Mouse (Mus musculus) kidney, postnatal 0 days (tissue): ENCODE measurements around the gene Sestd1. TPM values are rescaled to one million over a fixed set of nuclear protein-coding genes. Genes with fewer than 3 reads are reported as not detected.
A peak's percentile ranks its signal among the peaks of the same experiment; 100 is the strongest.

ENCODE experiments used
- ATAC-seq: fragments of 200-750 bp; cut with Nextera tagmentation; replicated peaks from 2 replicates; pipeline ENCODE4 v1.8.0; 2017; ENCODE audit warnings: low read depth, moderate number of reproducible peaks, moderate TSS enrichment, moderate library complexity; ENCODE audit not compliant: low FRiP score
- DNase-seq: peaks from one replicate; pipeline ENCODE4 v3.0.0-alpha.2; 2016; ENCODE audit warnings: low spot score
- H3K27ac ChIP-seq: fragments of 300-500 bp; sonication (generic); 2 replicates; pipeline ENCODE4 v1.5.1; 2014; ENCODE audit warnings: mild to moderate bottlenecking
- H3K27me3 ChIP-seq: fragments of 300-500 bp; sonication (generic); 2 replicates; pipeline ENCODE4 v1.6.1; 2014; ENCODE audit warnings: low read length, mixed read lengths; ENCODE audit not compliant: insufficient read depth
- H3K36me3 ChIP-seq: fragments of 300-500 bp; sonication (generic); 2 replicates; pipeline ENCODE4 v1.6.1; 2014; ENCODE audit warnings: low read length, mixed read lengths; ENCODE audit not compliant: insufficient read depth
- H3K4me1 ChIP-seq: fragments of 300-500 bp; sonication (generic); replicated peaks from 2 replicates; pipeline ENCODE4 v1.6.1; 2014; ENCODE audit warnings: antibody characterized with exemption, low read length, mixed read lengths; ENCODE audit not compliant: insufficient read depth
- H3K4me2 ChIP-seq: fragments of 300-500 bp; sonication (generic); 2 replicates; pipeline ENCODE4 v1.6.1; 2014; ENCODE audit warnings: mild to moderate bottlenecking, low read length, moderate library complexity, mixed read lengths
- H3K4me3 ChIP-seq: fragments of 300-500 bp; sonication (generic); replicated peaks from 2 replicates; pipeline ENCODE4 v1.5.1; 2014; ENCODE audit warnings: low read depth, low read length
- H3K9ac ChIP-seq: fragments of 300-500 bp; sonication (generic); 2 replicates; pipeline ENCODE4 v1.6.1; 2014; ENCODE audit warnings: low read depth, low read length
- H3K9me3 ChIP-seq: fragments of 300-500 bp; sonication (generic); replicated peaks from 2 replicates; pipeline ENCODE4 v1.6.1; 2016; ENCODE audit warnings: low read length, inconsistent platforms, mixed read lengths
- CTCF ChIP-seq: IDR thresholded peaks from 2 replicates; pipeline ENCODE4 v1.5.1; 2016; ENCODE audit warnings: antibody characterized with exemption, low read depth, mild to moderate bottlenecking, moderate library complexity
- WGBS: fragments of 180-500 bp; shearing (Covaris S2); extraction: QIAGEN DNeasy Blood & Tissue Kit; methylation state at CpG from one replicate; pipeline ENCODE4 v1.1.7; 2014; 5-methylcytosine and 5-hydroxymethylcytosine counted together
- polyA plus RNA-seq: library from polyadenylated mRNA; unstranded; fragments of >200 nt; fragmentation: Nextera tagmentation; extraction: Ambion mirVana; gene quantifications from 2 replicates; pipeline ENCODE4 v1.2.1, GENCODE M21; 2015

Gene Sestd1
- polyA plus RNA-seq, 1 experiment from 2014 or later: 36.8 TPM

DNA sequence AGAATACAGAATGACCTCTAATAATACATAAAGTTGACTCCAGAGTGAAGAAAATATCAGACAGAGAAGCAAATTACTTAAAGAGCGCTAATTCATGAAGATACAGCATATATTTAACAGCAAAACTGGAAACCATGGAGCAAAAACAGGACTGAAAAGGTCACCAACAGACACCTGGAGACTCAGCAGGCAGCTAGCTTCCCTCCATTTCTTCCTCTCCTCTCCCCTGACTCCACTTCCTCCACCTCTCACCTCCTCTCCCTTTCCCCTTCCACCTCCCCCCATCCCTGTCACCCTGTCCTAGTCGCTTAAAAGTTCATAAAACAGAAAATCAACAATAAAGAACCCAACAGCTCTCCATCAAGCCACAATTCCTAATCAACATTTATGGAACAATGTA lies 13.5 kb downstream of the Sestd1 start:
- no peak for DNase-seq
- no peak overlapping the region for H3K4me2 ChIP-seq
- no peaks in the 10 kb centered on the region for H3K27me3 ChIP-seq
- H3K9ac ChIP-seq: no peak overlapping the region
- no peak overlapping the region for H3K27ac ChIP-seq
- WGBS: 76% methylated on average over 2 of the region's 2 CpGs
- H3K9me3 ChIP-seq: no peaks in the 10 kb centered on the region
- H3K4me3 ChIP-seq: no peak overlapping the region
- peaks cover 21% of the 10 kb centered on the region for H3K4me1 ChIP-seq
- no peak for ATAC-seq
- H3K36me3 ChIP-seq: no peaks in the 10 kb centered on the region
- no peak for TF ChIP-seq CTCF

GRCm38 (mm10) chr2:77266011-77266410 lies 14.4 kb downstream of the Sestd1 start:
- H3K27ac ChIP-seq: no peak overlapping the region
- H3K36me3 ChIP-seq: no peaks in the 10 kb centered on the region
- H3K4me1 ChIP-seq: peaks cover 21% of the 10 kb centered on the region
- TF ChIP-seq CTCF: no peak
- no peaks in the 10 kb centered on the region for H3K27me3 ChIP-seq
- no peaks in the 10 kb centered on the region for H3K9me3 ChIP-seq
- 49% methylated on average over 3 of the region's 3 CpGs for WGBS
- no peak overlapping the region for H3K4me3 ChIP-seq
- H3K9ac ChIP-seq: no peak overlapping the region
- H3K4me2 ChIP-seq: no peak overlapping the region
- ATAC-seq (no peak), DNase-seq (peak; percentile 29)

- H3K4me1 ChIP-seq: peaks cover 21% of the 10 kb centered on the region
- no peaks in the 10 kb centered on the region for H3K9me3 ChIP-seq
- no peak for TF ChIP-seq CTCF
- no peaks in the 10 kb centered on the region for H3K36me3 ChIP-seq
- H3K27me3 ChIP-seq: no peaks in the 10 kb centered on the region
- no peak overlapping the region for H3K4me2 ChIP-seq
- H3K4me3 ChIP-seq: no peak overlapping the region
- no peak overlapping the region for H3K27ac ChIP-seq
- no peak for DNase-seq
- 57% methylated on average over 7 of the region's 7 CpGs for WGBS
- no peak for ATAC-seq
- no peak overlapping the region for H3K9ac ChIP-seq
Observed at GRCm38 (mm10) chr2:77265301-77265700, 15.1 kb downstream of the Sestd1 start.

DNA sequence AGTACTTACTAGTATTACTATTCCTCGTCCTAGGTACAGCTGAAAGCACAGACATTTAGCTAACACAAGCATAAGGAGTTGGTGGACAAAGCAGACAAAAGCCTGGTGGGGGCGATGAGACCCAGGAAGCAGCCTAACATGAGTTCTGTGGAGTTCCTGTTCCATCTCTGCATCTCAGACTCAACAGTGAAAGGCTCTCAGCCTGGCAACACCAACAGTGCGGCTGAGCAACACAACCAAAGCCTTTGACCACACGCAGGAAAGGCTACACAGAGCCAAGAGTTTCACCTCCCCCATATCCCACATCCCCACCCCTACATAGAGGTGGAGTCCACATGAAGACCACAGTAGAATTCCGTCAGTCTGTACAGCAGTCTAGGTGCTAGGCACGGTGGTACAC lies 15.8 kb downstream of the Sestd1 start:
- no peak for ATAC-seq
- peaks cover 17% of the 10 kb centered on the region for H3K4me1 ChIP-seq

DNA sequence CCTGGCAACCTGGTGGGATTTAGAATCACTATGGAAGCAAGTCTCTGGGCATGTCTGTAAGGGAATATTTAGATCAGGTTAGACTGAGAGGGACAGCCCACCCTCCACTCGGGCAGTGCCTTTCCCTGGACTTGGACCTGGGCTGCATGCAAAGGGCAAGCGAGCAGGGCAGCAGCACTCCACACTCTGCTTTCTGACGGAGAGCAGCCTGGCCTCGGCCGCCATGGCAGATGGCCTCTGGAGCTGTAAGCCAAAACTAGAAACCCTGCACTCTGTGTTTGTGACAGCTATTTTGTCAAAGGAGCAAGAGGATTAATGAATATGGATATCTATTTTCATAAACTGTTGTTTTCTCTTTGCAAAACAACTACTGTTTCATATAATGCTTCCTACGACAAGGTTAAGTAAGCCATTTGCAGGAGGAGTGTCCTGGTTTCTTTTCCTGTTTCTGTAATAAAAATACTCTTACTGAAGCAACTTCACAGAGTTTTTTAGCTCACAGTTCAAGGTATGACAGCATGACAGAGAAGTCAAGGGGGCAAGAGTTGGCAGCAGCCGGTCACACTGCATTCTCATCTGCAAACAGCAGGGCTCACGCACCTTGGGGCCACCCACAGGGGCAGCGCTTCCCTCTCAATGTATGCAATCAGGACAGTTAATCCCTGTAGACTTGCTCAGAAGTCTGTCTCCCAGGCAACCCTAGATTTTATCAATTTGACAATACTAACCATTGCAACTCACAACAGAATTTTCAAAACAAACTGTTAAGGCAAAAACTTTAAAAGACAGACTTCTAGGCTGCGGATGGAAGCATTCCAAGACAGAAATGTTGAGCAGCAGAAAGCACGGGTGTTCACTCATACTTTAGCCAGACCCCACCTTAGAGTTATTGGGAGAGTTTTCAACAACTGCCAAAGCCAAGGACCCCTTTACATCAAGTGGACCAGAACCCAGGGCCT lies 16.6 kb downstream of the Sestd1 start:
- no peaks in the 10 kb centered on the region for H3K27me3 ChIP-seq
- WGBS: 55% methylated on average over 11 of the region's 11 CpGs
- ATAC-seq (no peak), DNase-seq (no peak)
- no peak overlapping the region for H3K4me3 ChIP-seq
- no peak overlapping the region for H3K4me2 ChIP-seq
- H3K27ac ChIP-seq: no peak overlapping the region
- no peaks in the 10 kb centered on the region for H3K9me3 ChIP-seq
- TF ChIP-seq CTCF: no peak
- no peak overlapping the region for H3K9ac ChIP-seq
- peaks cover 13% of the 10 kb centered on the region for H3K4me1 ChIP-seq
- no peaks in the 10 kb centered on the region for H3K36me3 ChIP-seq

More for the DNA sequence above, 15.8 kb downstream of the Sestd1 start:
- H3K36me3 ChIP-seq: no peaks in the 10 kb centered on the region
- no peaks in the 10 kb centered on the region for H3K27me3 ChIP-seq
- H3K4me2 ChIP-seq: no peak overlapping the region
- no peak overlapping the region for H3K9ac ChIP-seq
- no peak for DNase-seq
- no peaks in the 10 kb centered on the region for H3K9me3 ChIP-seq
- 80% methylated on average over 6 of the region's 6 CpGs for WGBS
- no peak overlapping the region for H3K27ac ChIP-seq
- TF ChIP-seq CTCF: no peak
- no peak overlapping the region for H3K4me3 ChIP-seq

- no peak overlapping the region for H3K4me2 ChIP-seq
- H3K27me3 ChIP-seq: no peaks in the 10 kb centered on the region
- ATAC-seq: peak; percentile 67; the same call in 1 of the 2 replicates
- no peak overlapping the region for H3K27ac ChIP-seq
- no peaks in the 10 kb centered on the region for H3K9me3 ChIP-seq
- no peak overlapping the region for H3K9ac ChIP-seq
- H3K36me3 ChIP-seq: no peaks in the 10 kb centered on the region
- TF ChIP-seq CTCF: peak; percentile 63
- H3K4me3 ChIP-seq: no peak overlapping the region
- DNase-seq: peak; percentile 42
- WGBS: 60% methylated on average over 4 of the region's 4 CpGs
- H3K4me1 ChIP-seq: peaks cover 11% of the 10 kb centered on the region
Observed at GRCm38 (mm10) chr2:77260134-77260533, 20.3 kb downstream of the Sestd1 start.
